Mouse (Mus musculus) olfactory bulb, adult 2 months (tissue): ENCODE data around the gene Cic.

ENCODE experiments used
- CTCF ChIP-seq: fragments of 200-500 bp; IDR thresholded peaks from 2 replicates; pipeline ENCODE4 v1.5.1; 2012; ENCODE audit warnings: low read depth, mild to moderate bottlenecking, low read length, moderate library complexity; ENCODE audit not compliant: insufficient read depth
- POLR2A ChIP-seq: fragments of 200-500 bp; IDR thresholded peaks from 2 replicates; pipeline ENCODE4 v1.6.1; 2012; ENCODE audit warnings: mild to moderate bottlenecking, low read depth, low read length, moderate library complexity; ENCODE audit not compliant: insufficient read depth

GRCm38 (mm10) chr7:25285511-25286238 lies 18.2 kb downstream of the Cic start:
- TF ChIP-seq CTCF (no peak), POLR2A (no peak)
